Comparison of ENCODE assay signal across 12 mouse cellular contexts in the genomic region with DNA sequence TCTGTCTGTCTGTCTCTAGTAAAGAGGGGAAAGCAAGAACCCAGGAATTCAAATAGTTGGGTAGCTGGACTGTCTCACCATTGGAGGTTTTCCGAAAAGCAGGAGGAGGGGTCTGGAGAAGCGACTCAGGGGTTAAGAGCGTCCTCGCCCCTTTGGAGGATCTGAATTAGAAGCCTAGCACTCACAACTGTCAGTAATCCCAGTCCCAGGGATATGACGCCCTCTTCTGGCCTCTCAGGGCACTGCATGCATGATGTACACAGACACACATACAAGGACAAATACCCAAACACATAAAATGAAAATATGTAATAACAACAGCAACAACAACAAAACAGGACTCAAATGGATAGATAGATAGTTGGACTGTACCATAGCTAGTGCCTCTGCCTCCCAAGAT. TPM values are rescaled to one million over a fixed set of nuclear protein-coding genes. Genes with fewer than 3 reads are reported as not detected.
DNase-seq lines count a peak whose midpoint lies in the region; ATAC-seq and TF ChIP-seq lines count a peak whose summit lies in the region.
"Had no signal": no experiment of that assay in that cellular context is flagged by ENCODE, and none has a peak within 500 bp of the region (broad histone marks: within the 10 kb centered on the region; RNA-seq: fewer than 3 reads in every experiment).

No protein-coding gene starts in this region.

- no peak overlapping the region for H3K4me3 ChIP-seq in heart, postnatal 0 days (ENCODE audit: low read depth, low read length)
- H3K4me3 ChIP-seq in heart, embryonic 10.5 days: no peak overlapping the region
- no peak overlapping the region for H3K4me3 ChIP-seq in bone marrow macrophage, adult 2 months (ENCODE audit: insufficient read depth, low read length)
- H3K4me3 ChIP-seq: forebrain, embryonic 15.5 days; heart, embryonic 13.5 days had no signal

- TF ChIP-seq CTCF in heart, postnatal 0 days (IDR thresholded peaks at IDR 0.05; ENCODE audit: low read depth): peak; percentile 25; the same call in 1 of the 2 replicates
- peak; percentile 54; the same call in 1 of the 2 replicates for TF ChIP-seq CTCF in bone marrow macrophage, adult 2 months (IDR thresholded peaks at IDR 0.05; ENCODE audit: low read depth, low read length)

- H3K9me3 ChIP-seq in heart, postnatal 0 days (replicated peaks; ENCODE audit: control insufficient read depth, low read length): no peaks in the 10 kb centered on the region
- H3K9me3 ChIP-seq in heart, embryonic 10.5 days: no peaks in the 10 kb centered on the region
- H3K9me3 ChIP-seq: forebrain, embryonic 15.5 days; heart, embryonic 13.5 days had no signal

- no peak for ATAC-seq in heart, postnatal 0 days (ENCODE audit: insufficient read depth, low read depth)
- ATAC-seq: forebrain, embryonic 15.5 days; inflammation-experienced regulatory T-cells, adult 6 months had no signal

- peaks cover 37% of the 10 kb centered on the region for H3K27me3 ChIP-seq in heart, postnatal 0 days (ENCODE audit: control insufficient read depth, insufficient read depth, low read length)
- peaks cover 43% of the 10 kb centered on the region for H3K27me3 ChIP-seq in heart, embryonic 10.5 days (ENCODE audit: insufficient read depth, poor library complexity, severe bottlenecking)
- H3K27me3 ChIP-seq in splenic B cell, adult 2 months (ENCODE audit: control insufficient read depth, insufficient read depth, low read length, poor library complexity, severe bottlenecking): no peaks in the 10 kb centered on the region; the same call in 1 of the 2 replicates

- no peak overlapping the region for H3K9ac ChIP-seq in heart, postnatal 0 days (replicated peaks; ENCODE audit: low read depth, low read length)
- H3K9ac ChIP-seq: forebrain, embryonic 15.5 days; heart, embryonic 13.5 days had no signal

- H3K36me3 ChIP-seq in heart, postnatal 0 days (replicated peaks; ENCODE audit: control insufficient read depth, insufficient read depth, low read length): no peaks in the 10 kb centered on the region
- no peaks in the 10 kb centered on the region for H3K36me3 ChIP-seq in heart, embryonic 10.5 days
- no peaks in the 10 kb centered on the region for H3K36me3 ChIP-seq in splenic B cell, adult 2 months (ENCODE audit: control insufficient read depth, insufficient read depth, low read length, poor library complexity, severe bottlenecking)
- H3K36me3 ChIP-seq: forebrain, embryonic 15.5 days; heart, embryonic 13.5 days had no signal

- H3K4me1 ChIP-seq in heart, postnatal 0 days (ENCODE audit: control insufficient read depth, insufficient read depth): no peaks in the 10 kb centered on the region
- H3K4me1 ChIP-seq in heart, embryonic 10.5 days: peaks cover 9% of the 10 kb centered on the region
- H3K4me1 ChIP-seq in bone marrow macrophage, adult 2 months (ENCODE audit: control insufficient read depth, insufficient read depth, low read length): no peaks in the 10 kb centered on the region

- no peak for TF ChIP-seq POLR2A in bone marrow macrophage, adult 2 months (IDR thresholded peaks at IDR 0.05; ENCODE audit: borderline replicate concordance, low read depth, low read length)

- WGBS in heart, postnatal 0 days: 25% methylated on average over 5 of the region's 5 CpGs
- WGBS in heart, embryonic 10.5 days: 27% methylated on average over 5 of the region's 5 CpGs

- TF ChIP-seq EP300 in heart, postnatal 0 days (IDR thresholded peaks at IDR 0.05; ENCODE audit: low read depth): no peak

- DNase-seq in heart, postnatal 0 days (ENCODE audit: low spot score): no peak
- no peak for DNase-seq in heart, embryonic 10.5 days (ENCODE audit: low spot score)
- DNase-seq in retina, postnatal 1 day: peak; percentile 44
- no peak for DNase-seq in retina, embryonic 14.5 days (ENCODE audit: low spot score)
- peak; percentile 39 for DNase-seq in splenic B cell, adult 2 months (ENCODE audit: low read depth, low spot score)
- DNase-seq in right cerebral cortex, postnatal 14 days: no peak
- DNase-seq in kidney, adult 9 months: no peak

- no peak overlapping the region for H3K27ac ChIP-seq in heart, postnatal 0 days (ENCODE audit: low read depth)
- no peak overlapping the region for H3K27ac ChIP-seq in heart, embryonic 10.5 days
- H3K27ac ChIP-seq in bone marrow macrophage, adult 2 months (ENCODE audit: insufficient read depth, low read depth, low read length): no peak overlapping the region
- H3K27ac ChIP-seq: forebrain, embryonic 15.5 days; heart, embryonic 13.5 days had no signal

- no peak overlapping the region for H3K4me2 ChIP-seq in heart, postnatal 0 days (ENCODE audit: low read depth, low read length)
- H3K4me2 ChIP-seq: forebrain, embryonic 15.5 days; heart, embryonic 13.5 days had no signal

RNA-seq across cellular contexts. Expression of a gene that starts 4.0 kb away (rescaled TPM):
- total RNA-seq in heart, postnatal 0 days (2014; rRNA removed; ENCODE audit: low replicate concordance): 0.93 TPM in 1 of 2 replicates, not detected in the other
- 0.64 and 1.8 TPM in 2 replicates for polyA plus RNA-seq in heart, postnatal 0 days (2015; fragmentation: Nextera tagmentation; extraction: Ambion mirVana)
- 4.7 and 22.3 TPM in 2 replicates for polyA plus RNA-seq in heart, embryonic 10.5 days (2016; fragmentation: Nextera tagmentation; extraction: Ambion mirVana)
- not detected in 2 replicates for polyA plus RNA-seq in bone marrow macrophage, adult 2 months (2012; ENCODE audit: insufficient read depth, insufficient read length, missing spikeins)
- total RNA-seq: left cerebral cortex, adult 18-20 months had no signal

RNA-seq across cellular contexts. Expression of a gene that starts 12.6 kb away (rescaled TPM):
- 235 and 267 TPM in 2 replicates for total RNA-seq in heart, postnatal 0 days (2014; rRNA removed; ENCODE audit: low replicate concordance)
- 89.2 and 89.7 TPM in 2 replicates for polyA plus RNA-seq in heart, postnatal 0 days (2015; fragmentation: Nextera tagmentation; extraction: Ambion mirVana)
- 17.8 and 24.1 TPM in 2 replicates for polyA plus RNA-seq in heart, embryonic 10.5 days (2016; fragmentation: Nextera tagmentation; extraction: Ambion mirVana)
- not detected in 2 replicates for polyA plus RNA-seq in bone marrow macrophage, adult 2 months (2012; ENCODE audit: insufficient read depth, insufficient read length, missing spikeins)
- polyA plus RNA-seq: inflammation-experienced regulatory T-cells, adult 6 months had no signal

RNA-seq across cellular contexts. Expression of a gene that starts 20.3 kb away (rescaled TPM):
- 43.0 and 45.6 TPM in 2 replicates for total RNA-seq in heart, postnatal 0 days (2014; rRNA removed; ENCODE audit: low replicate concordance)
- polyA plus RNA-seq in heart, postnatal 0 days (2015; fragmentation: Nextera tagmentation; extraction: Ambion mirVana): 24.8 and 25.5 TPM in 2 replicates
- polyA plus RNA-seq in heart, embryonic 10.5 days (2016; fragmentation: Nextera tagmentation; extraction: Ambion mirVana): 20.5 and 23.8 TPM in 2 replicates
- polyA plus RNA-seq in bone marrow macrophage, adult 2 months (2012; ENCODE audit: insufficient read depth, insufficient read length, missing spikeins): 176 and 194 TPM in 2 replicates

RNA-seq across cellular contexts. Expression of a gene that starts 21.7 kb away (rescaled TPM):
- total RNA-seq in heart, postnatal 0 days (2014; rRNA removed; ENCODE audit: low replicate concordance): 77.7 and 108 TPM in 2 replicates
- 89.8 and 96.1 TPM in 2 replicates for polyA plus RNA-seq in heart, postnatal 0 days (2015; fragmentation: Nextera tagmentation; extraction: Ambion mirVana)
- polyA plus RNA-seq in heart, embryonic 10.5 days (2016; fragmentation: Nextera tagmentation; extraction: Ambion mirVana): 135 and 147 TPM in 2 replicates
- polyA plus RNA-seq in bone marrow macrophage, adult 2 months (2012; ENCODE audit: insufficient read depth, insufficient read length, missing spikeins): 41.4 and 49.8 TPM in 2 replicates

RNA-seq across cellular contexts. Expression of a gene that starts 25.0 kb away (rescaled TPM):
- total RNA-seq in heart, postnatal 0 days (2014; rRNA removed; ENCODE audit: low replicate concordance): 16.0 and 25.6 TPM in 2 replicates
- 4.9 and 7.9 TPM in 2 replicates for polyA plus RNA-seq in heart, postnatal 0 days (2015; fragmentation: Nextera tagmentation; extraction: Ambion mirVana)
- polyA plus RNA-seq in heart, embryonic 10.5 days (2016; fragmentation: Nextera tagmentation; extraction: Ambion mirVana): 1.8 and 2.1 TPM in 2 replicates
- polyA plus RNA-seq in bone marrow macrophage, adult 2 months (2012; ENCODE audit: insufficient read depth, insufficient read length, missing spikeins): not detected in 2 replicates
- polyA plus RNA-seq: inflammation-experienced regulatory T-cells, adult 6 months had no signal

Comparison
In these comparisons a context has a peak if more than half of its experiments do, and no peak if none do; other contexts are left out.
1. DNase-seq: peak in retina, postnatal 1 day (single experiment) and splenic B cell, adult 2 months (single experiment); none in heart, postnatal 0 days (single experiment), heart, embryonic 10.5 days (single experiment), retina, embryonic 14.5 days (single experiment), right cerebral cortex, postnatal 14 days (single experiment) and kidney, adult 9 months (single experiment).
2. RNA of a gene that starts 12.6 kb away (polyA plus RNA-seq): 89.2 to 89.7 TPM in heart, postnatal 0 days and 17.8 to 24.1 TPM in heart, embryonic 10.5 days; not detected in bone marrow macrophage, adult 2 months; every median in the first group is over 10 times any median in the second.